Mouse (Mus musculus) heart, postnatal 0 days (tissue): ENCODE data around the gene Cilp2. TPM values are rescaled to one million over a fixed set of nuclear protein-coding genes. Genes with fewer than 3 reads are reported as not detected.

Experiments
- ATAC-seq: fragments of 200-750 bp; cut with Nextera tagmentation; 2 replicates; pipeline ENCODE4 v1.8.0; 2017; ENCODE audit warnings: low read depth, moderate number of reproducible peaks, moderate library complexity; ENCODE audit not compliant: insufficient read depth
- DNase-seq: peaks from one replicate; pipeline ENCODE4 v3.0.0-alpha.2; 2016; ENCODE audit warnings: low spot score
- H3K27ac ChIP-seq: fragments of 300-500 bp; sonication (generic); 2 replicates; pipeline ENCODE4 v1.5.1; 2014; ENCODE audit warnings: low read depth, mild to moderate bottlenecking
- H3K27me3 ChIP-seq: fragments of 300-500 bp; sonication (generic); 2 replicates; pipeline ENCODE4 v1.6.1; 2014; ENCODE audit warnings: low read length, mixed read lengths; ENCODE audit not compliant: control insufficient read depth, insufficient read depth
- H3K36me3 ChIP-seq: fragments of 300-500 bp; sonication (generic); replicated peaks from 2 replicates; pipeline ENCODE4 v1.6.1; 2014; ENCODE audit warnings: low read length, mixed read lengths; ENCODE audit not compliant: control insufficient read depth, insufficient read depth
- H3K4me1 ChIP-seq: fragments of 300-500 bp; sonication (generic); 2 replicates; pipeline ENCODE4 v1.6.1; 2014; ENCODE audit warnings: antibody characterized with exemption; ENCODE audit not compliant: control insufficient read depth, insufficient read depth
- H3K4me2 ChIP-seq: fragments of 300-500 bp; sonication (generic); 2 replicates; pipeline ENCODE4 v1.6.1; 2014; ENCODE audit warnings: low read depth, mild to moderate bottlenecking, low read length, moderate library complexity
- H3K4me3 ChIP-seq: fragments of 300-500 bp; sonication (generic); 2 replicates; pipeline ENCODE4 v1.5.1; 2014; ENCODE audit warnings: low read depth, low read length
- H3K9ac ChIP-seq: fragments of 300-500 bp; sonication (generic); replicated peaks from 2 replicates; pipeline ENCODE4 v1.6.1; 2014; ENCODE audit warnings: low read depth, low read length, mixed read lengths
- H3K9me3 ChIP-seq: fragments of 300-500 bp; sonication (generic); replicated peaks from 2 replicates; pipeline ENCODE4 v1.6.1; 2016; ENCODE audit warnings: low read length; ENCODE audit not compliant: control insufficient read depth
- CTCF ChIP-seq: IDR thresholded peaks from 2 replicates; pipeline ENCODE4 v1.5.1; 2016; ENCODE audit warnings: antibody characterized with exemption, control low read depth, low read depth
- EP300 ChIP-seq: IDR thresholded peaks from 2 replicates; pipeline ENCODE4 v1.6.1; 2016; ENCODE audit warnings: antibody characterized with exemption, low read depth
- WGBS: fragments of 180-500 bp; shearing (Covaris S2); extraction: QIAGEN DNeasy Blood & Tissue Kit; methylation state at CpG from one replicate; pipeline ENCODE4 v1.1.7; 2014; 5-methylcytosine and 5-hydroxymethylcytosine counted together
- polyA plus RNA-seq: library from polyadenylated mRNA; unstranded; fragments of >200 nt; fragmentation: Nextera tagmentation; extraction: Ambion mirVana; gene quantifications from 2 replicates; pipeline ENCODE4 v1.2.1, GENCODE M21; 2015
- total RNA-seq: library from RNA; depleted of rRNA; stranded (reverse); fragments of >200 nt; gene quantifications from 2 replicates; pipeline ENCODE4 v1.2.3, GENCODE M21; 2014; ENCODE audit warnings: low replicate concordance

Cilp2 gene
- total and polyA plus RNA-seq, 2 experiments from 2014 or later = 0.23 to 0.36 TPM

DNA sequence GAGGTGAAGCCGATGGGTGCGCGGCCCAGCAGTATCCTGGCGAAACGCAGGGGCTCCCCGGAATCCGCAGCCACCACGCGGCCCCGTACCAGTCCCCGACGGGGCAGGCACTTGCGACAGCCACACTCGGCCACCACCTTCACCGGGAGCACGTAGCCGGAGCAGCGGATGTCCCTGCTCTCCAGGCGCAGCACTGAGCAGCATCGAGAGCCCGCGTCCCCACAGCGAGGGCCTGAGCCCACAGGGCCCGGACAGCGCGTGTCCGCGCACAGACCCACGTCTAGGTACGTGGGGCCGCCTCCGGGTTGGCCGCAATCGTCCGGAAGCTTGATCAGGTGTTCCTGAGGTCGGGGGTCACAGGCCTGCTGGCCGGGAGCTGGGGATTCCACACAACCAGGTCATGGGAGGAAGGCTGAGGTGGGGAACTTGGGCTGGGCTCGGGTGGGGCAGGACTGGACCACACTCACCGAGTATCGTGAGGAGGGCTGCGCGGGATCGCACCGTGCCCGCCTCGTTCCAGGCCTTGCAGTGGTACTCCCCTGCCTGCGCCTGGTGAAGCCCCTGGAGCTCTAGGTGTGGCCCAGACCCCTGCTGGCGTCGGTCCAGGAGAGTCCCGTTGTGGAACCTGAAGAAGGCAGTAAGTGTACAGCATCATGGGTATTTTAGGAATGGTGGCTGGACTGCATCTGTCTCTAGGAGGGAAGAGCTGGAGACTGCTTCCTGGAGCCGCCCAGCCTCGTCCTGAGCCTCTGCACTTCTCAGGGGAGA lies 4.5 kb downstream of the Cilp2 start:
- H3K4me1 ChIP-seq = peaks cover 7% of the 10 kb centered on the region; the same call in 1 of the 2 replicates
- peaks cover 91% of the 10 kb centered on the region for H3K27me3 ChIP-seq
- no peak overlapping the region for H3K4me2 ChIP-seq
- no peak for ATAC-seq
- DNase-seq = no peak
- 21% methylated on average over 52 of the region's 52 CpGs for WGBS
- no peaks in the 10 kb centered on the region for H3K9me3 ChIP-seq
- peak overlapping the region; percentile 45 for H3K4me3 ChIP-seq
- no peak overlapping the region for H3K9ac ChIP-seq
- TF ChIP-seq CTCF (no peak), EP300 (no peak)
- no peaks in the 10 kb centered on the region for H3K36me3 ChIP-seq
- H3K27ac ChIP-seq = no peak overlapping the region

DNA sequence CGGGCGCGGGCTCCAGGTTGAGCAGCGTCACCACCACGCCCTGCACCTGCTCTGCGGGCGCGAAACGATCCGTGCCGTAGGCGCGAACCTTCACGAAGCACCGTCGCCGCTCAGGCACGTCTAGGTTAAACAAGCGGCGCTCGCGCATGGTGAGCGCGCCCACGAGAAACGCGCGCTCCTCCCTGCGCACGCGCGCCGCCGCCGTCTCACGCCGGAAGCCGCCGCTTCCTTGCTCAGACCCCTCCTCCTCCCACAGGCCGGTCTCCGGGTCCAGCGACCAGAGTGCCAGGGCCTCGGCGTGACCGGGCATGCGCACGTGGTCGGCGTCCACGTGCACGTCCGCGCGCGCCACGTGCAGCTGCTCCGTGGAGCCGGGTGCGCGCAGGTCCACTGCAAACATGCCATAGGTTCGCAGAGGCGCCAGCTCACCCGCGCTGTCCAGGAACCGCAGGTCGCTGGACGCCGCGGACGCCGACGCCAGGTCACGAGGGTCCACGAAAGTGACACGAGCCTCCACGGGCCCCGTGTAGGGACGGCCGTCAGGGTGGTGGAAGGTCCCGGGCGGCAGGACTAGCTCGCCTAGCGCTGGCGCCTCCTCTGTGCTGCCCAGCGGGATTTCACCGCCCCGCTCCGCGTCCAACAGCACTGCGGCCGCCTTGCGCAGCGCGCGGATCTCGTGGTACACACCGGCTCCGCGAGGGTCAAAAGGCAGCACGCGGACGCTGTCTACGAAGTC lies 5.3 kb downstream of the Cilp2 start:
- 10% methylated on average over 103 of the region's 103 CpGs for WGBS
- no peak for DNase-seq
- 0 out of 2 replicates have a peak, but pooled peaks cover 8% of the 10 kb centered on the region for H3K4me1 ChIP-seq
- peak overlapping the region; percentile 45 for H3K4me3 ChIP-seq
- H3K9me3 ChIP-seq = no peaks in the 10 kb centered on the region
- ATAC-seq = peak; percentile 55; the same call in 1 of the 2 replicates
- H3K9ac ChIP-seq = no peak overlapping the region
- peaks cover 82% of the 10 kb centered on the region for H3K27me3 ChIP-seq
- no peak overlapping the region for H3K27ac ChIP-seq
- H3K4me2 ChIP-seq = peak overlapping the region; percentile 55
- TF ChIP-seq CTCF (no peak), EP300 (no peak)
- no peaks in the 10 kb centered on the region for H3K36me3 ChIP-seq

DNA sequence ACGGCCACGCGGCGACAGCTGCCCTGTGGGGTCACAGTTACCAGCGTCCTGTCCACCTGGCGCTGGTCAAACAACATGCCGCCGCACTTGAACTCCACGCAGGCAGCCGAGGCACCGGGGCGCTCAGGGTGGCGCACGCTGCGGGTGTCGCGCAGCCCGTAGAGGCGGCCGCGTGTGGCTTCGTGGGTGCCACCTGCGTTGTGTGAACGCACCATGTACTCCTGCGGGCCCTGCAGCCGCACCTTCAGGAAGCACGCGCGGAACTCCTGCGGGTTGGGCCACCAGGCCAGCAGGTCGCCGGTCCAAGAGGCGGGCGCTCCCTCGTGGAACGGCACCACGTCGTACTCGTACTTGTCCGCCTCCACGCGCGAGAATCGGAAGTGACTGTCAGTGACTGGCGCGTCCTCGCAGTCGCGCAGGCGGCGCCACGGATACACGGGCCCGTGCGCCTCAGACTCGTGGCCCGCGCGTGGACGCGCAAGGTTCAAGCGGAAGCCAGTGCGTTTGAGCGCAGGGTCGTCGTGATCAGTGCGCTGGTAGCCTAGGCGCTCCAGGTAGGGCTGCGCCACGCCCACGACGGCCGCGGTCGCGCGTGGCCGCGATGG lies 6.1 kb downstream of the Cilp2 start:
- H3K9ac ChIP-seq = no peak overlapping the region
- 23% methylated on average over 71 of the region's 79 CpGs for WGBS
- TF ChIP-seq EP300 (no peak), CTCF (no peak)
- peak overlapping the region; percentile 45 for H3K4me3 ChIP-seq
- H3K4me1 ChIP-seq = 0 out of 2 replicates have a peak, but pooled peaks cover 8% of the 10 kb centered on the region
- DNase-seq (no peak), ATAC-seq (no peak)
- H3K27ac ChIP-seq = no peak overlapping the region
- no peaks in the 10 kb centered on the region for H3K9me3 ChIP-seq
- H3K27me3 ChIP-seq = peaks cover 74% of the 10 kb centered on the region
- peak overlapping the region; percentile 55 for H3K4me2 ChIP-seq
- H3K36me3 ChIP-seq = no peaks in the 10 kb centered on the region

DNA sequence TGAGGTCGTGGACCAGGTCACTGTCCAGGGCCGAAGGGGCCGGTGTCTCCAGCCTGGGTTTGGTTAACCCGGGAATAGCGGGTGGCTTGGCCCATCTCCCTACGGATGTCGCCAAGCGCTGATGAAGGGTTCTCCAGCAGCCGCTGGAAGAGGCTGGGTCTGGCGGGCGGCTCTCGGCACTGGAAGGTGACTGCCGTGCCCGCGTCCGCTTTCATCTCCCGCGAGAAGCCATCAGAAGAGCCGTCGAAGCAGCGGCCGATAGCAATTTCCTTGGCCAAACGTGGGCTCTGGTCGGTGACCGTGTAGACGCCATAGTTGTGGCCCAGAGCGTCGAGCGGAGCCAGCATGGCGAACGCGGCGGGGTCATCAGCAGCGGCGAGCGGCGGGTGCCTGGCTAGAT lies 6.6 kb downstream of the Cilp2 start:
- 0 out of 2 replicates have a peak, but pooled peaks cover 8% of the 10 kb centered on the region for H3K4me1 ChIP-seq
- no peak overlapping the region for H3K9ac ChIP-seq
- WGBS = 15% methylated on average over 37 of the region's 37 CpGs
- no peak overlapping the region for H3K4me2 ChIP-seq
- TF ChIP-seq EP300 = no peak
- TF ChIP-seq CTCF = no peak
- H3K4me3 ChIP-seq = peak overlapping the region; percentile 45
- no peaks in the 10 kb centered on the region for H3K9me3 ChIP-seq
- no peaks in the 10 kb centered on the region for H3K36me3 ChIP-seq
- ATAC-seq = no peak
- no peak overlapping the region for H3K27ac ChIP-seq
- H3K27me3 ChIP-seq = peaks cover 69% of the 10 kb centered on the region
- DNase-seq = no peak

DNA sequence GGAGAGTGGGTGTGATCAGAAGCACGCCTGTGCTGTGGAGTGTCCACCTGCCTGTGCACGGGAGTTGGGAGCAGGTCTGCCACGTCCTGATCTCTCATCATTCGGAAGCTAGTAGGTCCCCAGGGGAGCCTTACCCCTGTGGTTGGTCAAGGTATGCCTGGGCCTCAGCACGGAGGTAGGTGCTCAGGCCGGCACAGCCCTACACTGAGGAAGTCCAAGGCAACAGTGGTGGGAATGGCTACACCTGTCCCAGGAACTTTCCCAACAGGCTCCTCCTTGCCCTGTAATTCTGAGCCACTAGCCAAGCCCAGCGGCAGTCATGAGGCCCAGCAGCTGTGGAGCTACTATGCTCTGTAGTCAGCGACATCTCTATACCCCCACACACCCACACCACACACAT lies 7.8 kb downstream of the Cilp2 start:
- ATAC-seq (no peak), DNase-seq (no peak)
- Histone ChIP-seq H3K4me3 (no peak overlapping the region), H3K27ac (no peak overlapping the region), H3K9me3 (no peaks in the 10 kb centered on the region), H3K4me1 (0 out of 2 replicates have a peak, but pooled peaks cover 8% of the 10 kb centered on the region), H3K9ac (no peak overlapping the region), H3K36me3 (no peaks in the 10 kb centered on the region), H3K27me3 (peaks cover 57% of the 10 kb centered on the region), H3K4me2 (no peak overlapping the region)
- TF ChIP-seq EP300 = no peak
- WGBS = 70% methylated on average over 8 of the region's 8 CpGs
